Mouse (Mus musculus): ENCODE data around the gene Suclg2. TPM values are rescaled to one million over a fixed set of nuclear protein-coding genes. Genes with fewer than 3 reads are reported as not detected.

The Suclg2 gene
- polyA plus RNA-seq, 1 experiment from 2014 or later = 57.5 TPM

DNA sequence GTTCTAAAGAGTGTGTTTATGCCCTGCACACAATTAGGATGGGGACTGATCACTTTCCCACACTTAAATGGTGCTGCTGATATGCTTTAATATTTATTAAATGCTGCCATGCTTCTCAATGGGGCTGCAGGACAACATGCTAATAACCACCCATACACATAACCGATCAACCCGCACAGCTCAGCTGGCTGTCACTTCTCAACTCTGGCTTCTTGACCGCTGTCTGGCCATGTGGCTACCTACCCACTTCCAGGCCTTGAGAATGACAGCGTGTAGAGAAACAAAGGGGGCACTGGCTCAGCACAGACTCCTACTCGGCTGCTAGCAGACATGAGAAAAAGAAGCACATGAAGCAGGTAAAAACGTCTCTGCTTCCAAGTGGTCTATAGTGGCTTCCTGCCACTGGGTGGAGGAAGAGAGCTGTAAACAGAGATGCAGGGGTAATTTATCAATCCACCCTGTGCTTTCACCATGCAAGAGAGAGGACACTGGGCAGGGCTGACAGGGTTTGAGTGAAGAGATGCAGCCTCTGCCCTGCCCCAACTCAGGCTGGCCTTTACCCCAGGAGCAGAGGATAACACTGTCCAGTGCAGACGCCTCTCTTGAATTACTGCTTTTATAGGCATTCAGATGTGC, 234.3 kb downstream of the Suclg2 start:
- Histone ChIP-seq H3K9me3 (ENCODE audit: control insufficient read depth, low read length) (0 out of 2 replicates have a peak, but pooled peaks cover 2% of the 10 kb centered on the region), H3K4me2 (ENCODE audit: low read depth, low read length) (no peak overlapping the region), H3K4me3 (ENCODE audit: low read depth, low read length) (no peak overlapping the region), H3K4me1 (ENCODE audit: control insufficient read depth, insufficient read depth, low read length) (no peaks in the 10 kb centered on the region), H3K36me3 (ENCODE audit: control insufficient read depth, insufficient read depth, low read length) (no peaks in the 10 kb centered on the region), H3K27me3 (replicated peaks; ENCODE audit: control insufficient read depth, insufficient read depth, low read length) (no peaks in the 10 kb centered on the region), H3K27ac (replicated peaks; ENCODE audit: low read depth, low read length) (no peak overlapping the region), H3K9ac (ENCODE audit: low read depth, low read length) (no peak overlapping the region)
- peak; percentile 60; the same call in 1 of the 2 replicates for ATAC-seq (ENCODE audit: low read depth)
- peak; percentile 70 for DNase-seq (ENCODE audit: low spot score)
- WGBS = 49% methylated on average over 7 of the region's 7 CpGs

GRCm38 (mm10) chr6:95483686-95484085, 234.9 kb downstream of the Suclg2 start:
- H3K9ac ChIP-seq (ENCODE audit: low read depth, low read length) = no peak overlapping the region
- no peaks in the 10 kb centered on the region for H3K36me3 ChIP-seq (ENCODE audit: control insufficient read depth, insufficient read depth, low read length)
- DNase-seq (ENCODE audit: low spot score) = no peak
- ATAC-seq (ENCODE audit: low read depth) = no peak
- H3K27me3 ChIP-seq (replicated peaks; ENCODE audit: control insufficient read depth, insufficient read depth, low read length) = no peaks in the 10 kb centered on the region
- H3K4me2 ChIP-seq (ENCODE audit: low read depth, low read length) = no peak overlapping the region
- H3K27ac ChIP-seq (replicated peaks; ENCODE audit: low read depth, low read length) = no peak overlapping the region
- H3K4me3 ChIP-seq (ENCODE audit: low read depth, low read length) = no peak overlapping the region
- 0 out of 2 replicates have a peak, but pooled peaks cover 2% of the 10 kb centered on the region for H3K9me3 ChIP-seq (ENCODE audit: control insufficient read depth, low read length)
- no peaks in the 10 kb centered on the region for H3K4me1 ChIP-seq (ENCODE audit: control insufficient read depth, insufficient read depth, low read length)
- 94% methylated on average over 4 of the region's 4 CpGs for WGBS

- Histone ChIP-seq H3K9ac (ENCODE audit: low read depth, low read length) (no peak overlapping the region), H3K27ac (replicated peaks; ENCODE audit: low read depth, low read length) (no peak overlapping the region), H3K36me3 (ENCODE audit: control insufficient read depth, insufficient read depth, low read length) (no peaks in the 10 kb centered on the region), H3K27me3 (replicated peaks; ENCODE audit: control insufficient read depth, insufficient read depth, low read length) (no peaks in the 10 kb centered on the region), H3K9me3 (ENCODE audit: control insufficient read depth, low read length) (0 out of 2 replicates have a peak, but pooled peaks cover 2% of the 10 kb centered on the region), H3K4me2 (ENCODE audit: low read depth, low read length) (no peak overlapping the region), H3K4me3 (ENCODE audit: low read depth, low read length) (no peak overlapping the region), H3K4me1 (ENCODE audit: control insufficient read depth, insufficient read depth, low read length) (no peaks in the 10 kb centered on the region)
- 74% methylated on average over 6 of the region's 6 CpGs for WGBS
- DNase-seq (ENCODE audit: low spot score) (no peak), ATAC-seq (ENCODE audit: low read depth) (no peak)
Observed at GRCm38 (mm10) chr6:95483127-95483526, 235.5 kb downstream of the Suclg2 start.

- H3K36me3 ChIP-seq (ENCODE audit: control insufficient read depth, insufficient read depth, low read length) = no peaks in the 10 kb centered on the region
- H3K4me2 ChIP-seq (ENCODE audit: low read depth, low read length) = no peak overlapping the region
- no peak overlapping the region for H3K9ac ChIP-seq (ENCODE audit: low read depth, low read length)
- H3K4me3 ChIP-seq (ENCODE audit: low read depth, low read length) = no peak overlapping the region
- no peak for DNase-seq (ENCODE audit: low spot score)
- no peak for ATAC-seq (ENCODE audit: low read depth)
- H3K4me1 ChIP-seq (ENCODE audit: control insufficient read depth, insufficient read depth, low read length) = no peaks in the 10 kb centered on the region
- no peak overlapping the region for H3K27ac ChIP-seq (replicated peaks; ENCODE audit: low read depth, low read length)
- 0 out of 2 replicates have a peak, but pooled peaks cover 2% of the 10 kb centered on the region for H3K9me3 ChIP-seq (ENCODE audit: control insufficient read depth, low read length)
- H3K27me3 ChIP-seq (replicated peaks; ENCODE audit: control insufficient read depth, insufficient read depth, low read length) = no peaks in the 10 kb centered on the region
- 98% methylated on average over 6 of the region's 6 CpGs for WGBS
Observed at GRCm38 (mm10) chr6:95479801-95480200, 238.8 kb downstream of the Suclg2 start.

GRCm38 (mm10) chr6:95469521-95469920, 249.1 kb downstream of the Suclg2 start:
- 37% methylated on average over 7 of the region's 7 CpGs for WGBS
- Histone ChIP-seq H3K9me3 (ENCODE audit: control insufficient read depth, low read length) (no peaks in the 10 kb centered on the region), H3K27me3 (replicated peaks; ENCODE audit: control insufficient read depth, insufficient read depth, low read length) (no peaks in the 10 kb centered on the region), H3K4me3 (ENCODE audit: low read depth, low read length) (no peak overlapping the region), H3K27ac (replicated peaks; ENCODE audit: low read depth, low read length) (no peak overlapping the region), H3K4me1 (ENCODE audit: control insufficient read depth, insufficient read depth, low read length) (peaks cover 4% of the 10 kb centered on the region; the same call in 1 of the 2 replicates), H3K36me3 (ENCODE audit: control insufficient read depth, insufficient read depth, low read length) (no peaks in the 10 kb centered on the region), H3K9ac (ENCODE audit: low read depth, low read length) (no peak overlapping the region), H3K4me2 (ENCODE audit: low read depth, low read length) (no peak overlapping the region)
- ATAC-seq (ENCODE audit: low read depth) (peak; percentile 60; the same call in 1 of the 2 replicates), DNase-seq (ENCODE audit: low spot score) (peak; percentile 81)

GRCm38 (mm10) chr6:95465322-95465721, 253.3 kb downstream of the Suclg2 start:
- WGBS = 63% methylated on average over 4 of the region's 4 CpGs

DNA sequence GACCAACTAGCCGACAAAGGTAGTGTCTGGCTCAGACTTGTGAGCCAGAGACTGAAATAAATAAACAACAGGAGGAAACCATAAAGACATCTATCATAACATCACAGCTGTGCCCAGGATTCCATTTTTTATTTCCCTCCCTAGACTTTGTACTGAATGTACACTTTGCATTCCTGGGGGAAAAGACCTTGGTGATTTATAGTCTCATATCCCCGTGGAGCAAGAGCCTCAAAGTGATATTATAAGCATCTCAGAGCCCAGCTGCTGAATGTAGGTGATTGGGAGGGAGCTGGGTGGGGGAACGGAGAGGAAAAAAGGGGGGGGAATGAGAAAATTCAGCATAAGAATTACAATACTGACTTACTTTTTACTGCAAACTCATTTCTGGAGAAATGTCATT, 259.2 kb downstream of the Suclg2 start:
- ATAC-seq (ENCODE audit: low read depth) = no peak
- H3K4me2 ChIP-seq (ENCODE audit: low read depth, low read length) = no peak overlapping the region
- no peak overlapping the region for H3K4me3 ChIP-seq (ENCODE audit: low read depth, low read length)
- H3K9ac ChIP-seq (ENCODE audit: low read depth, low read length) = no peak overlapping the region
- H3K36me3 ChIP-seq (ENCODE audit: control insufficient read depth, insufficient read depth, low read length) = no peaks in the 10 kb centered on the region
- no peaks in the 10 kb centered on the region for H3K27me3 ChIP-seq (replicated peaks; ENCODE audit: control insufficient read depth, insufficient read depth, low read length)
- no peaks in the 10 kb centered on the region for H3K4me1 ChIP-seq (ENCODE audit: control insufficient read depth, insufficient read depth, low read length)
- 61% methylated on average over 3 of the region's 3 CpGs for WGBS
- DNase-seq (ENCODE audit: low spot score) = no peak
- H3K9me3 ChIP-seq (ENCODE audit: control insufficient read depth, low read length) = no peaks in the 10 kb centered on the region; the same call in 1 of the 2 replicates
- H3K27ac ChIP-seq (replicated peaks; ENCODE audit: low read depth, low read length) = no peak overlapping the region

More at GRCm38 (mm10) chr6:95465322-95465721, 253.3 kb downstream of the Suclg2 start:
- H3K27me3 ChIP-seq (replicated peaks; ENCODE audit: control insufficient read depth, insufficient read depth, low read length) = no peaks in the 10 kb centered on the region
- no peak overlapping the region for H3K4me3 ChIP-seq (ENCODE audit: low read depth, low read length)
- ATAC-seq (ENCODE audit: low read depth) = no peak
- H3K9ac ChIP-seq (ENCODE audit: low read depth, low read length) = no peak overlapping the region
- DNase-seq (ENCODE audit: low spot score) = no peak
- no peaks in the 10 kb centered on the region for H3K36me3 ChIP-seq (ENCODE audit: control insufficient read depth, insufficient read depth, low read length)
- H3K9me3 ChIP-seq (ENCODE audit: control insufficient read depth, low read length) = no peaks in the 10 kb centered on the region
- H3K27ac ChIP-seq (replicated peaks; ENCODE audit: low read depth, low read length) = no peak overlapping the region
- no peak overlapping the region for H3K4me2 ChIP-seq (ENCODE audit: low read depth, low read length)
- H3K4me1 ChIP-seq (ENCODE audit: control insufficient read depth, insufficient read depth, low read length) = peaks cover 4% of the 10 kb centered on the region; the same call in 1 of the 2 replicates

- ATAC-seq (ENCODE audit: low read depth) = no peak
- no peak for DNase-seq (ENCODE audit: low spot score)
- H3K27me3 ChIP-seq (replicated peaks; ENCODE audit: control insufficient read depth, insufficient read depth, low read length) = no peaks in the 10 kb centered on the region
- 83% methylated on average over 2 of the region's 2 CpGs for WGBS
- no peaks in the 10 kb centered on the region for H3K4me1 ChIP-seq (ENCODE audit: control insufficient read depth, insufficient read depth, low read length)
- H3K9ac ChIP-seq (ENCODE audit: low read depth, low read length) = no peak overlapping the region
- H3K4me3 ChIP-seq (ENCODE audit: low read depth, low read length) = no peak overlapping the region
- no peak overlapping the region for H3K27ac ChIP-seq (replicated peaks; ENCODE audit: low read depth, low read length)
- H3K9me3 ChIP-seq (ENCODE audit: control insufficient read depth, low read length) = no peaks in the 10 kb centered on the region; the same call in 1 of the 2 replicates
- H3K36me3 ChIP-seq (ENCODE audit: control insufficient read depth, insufficient read depth, low read length) = no peaks in the 10 kb centered on the region
- H3K4me2 ChIP-seq (ENCODE audit: low read depth, low read length) = no peak overlapping the region
Observed at GRCm38 (mm10) chr6:95446151-95446550, 272.4 kb downstream of the Suclg2 start.

DNA sequence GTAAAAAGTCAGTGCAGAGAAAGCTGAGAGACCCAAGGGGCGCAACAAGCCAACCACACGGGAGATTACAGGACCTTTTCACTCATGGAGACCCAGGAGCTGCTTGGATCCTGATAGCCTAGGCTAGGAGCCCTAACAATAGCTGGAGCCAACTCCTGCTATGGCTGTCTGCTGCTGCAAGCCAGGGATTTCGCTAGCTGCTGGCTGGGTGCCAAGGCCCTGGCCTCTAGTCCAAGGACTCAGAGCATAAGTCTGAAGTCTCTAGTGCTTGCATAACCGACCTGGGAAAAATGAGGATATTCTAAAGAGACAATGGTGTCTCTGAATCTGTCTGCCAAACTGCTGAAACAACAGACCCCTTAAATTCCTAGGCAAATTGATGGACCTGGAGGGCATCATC, 273.6 kb downstream of the Suclg2 start:
- no peak overlapping the region for H3K4me2 ChIP-seq (ENCODE audit: low read depth, low read length)
- H3K4me3 ChIP-seq (ENCODE audit: low read depth, low read length) = no peak overlapping the region
- ATAC-seq (ENCODE audit: low read depth) = no peak
- peak; percentile 36 for DNase-seq (ENCODE audit: low spot score)
- no peak overlapping the region for H3K27ac ChIP-seq (replicated peaks; ENCODE audit: low read depth, low read length)
- no peaks in the 10 kb centered on the region for H3K4me1 ChIP-seq (ENCODE audit: control insufficient read depth, insufficient read depth, low read length)
- H3K27me3 ChIP-seq (replicated peaks; ENCODE audit: control insufficient read depth, insufficient read depth, low read length) = no peaks in the 10 kb centered on the region
- no peaks in the 10 kb centered on the region for H3K36me3 ChIP-seq (ENCODE audit: control insufficient read depth, insufficient read depth, low read length)
- no peak overlapping the region for H3K9ac ChIP-seq (ENCODE audit: low read depth, low read length)
- 77% methylated on average over 4 of the region's 4 CpGs for WGBS
- no peaks in the 10 kb centered on the region; the same call in 1 of the 2 replicates for H3K9me3 ChIP-seq (ENCODE audit: control insufficient read depth, low read length)
